Mouse (Mus musculus): ENCODE data around the gene Gpr162.

- no peak for TF ChIP-seq EP300 (optimal IDR thresholded peaks at IDR 0.05)
- TF ChIP-seq CTCF (IDR thresholded peaks at IDR 0.05; ENCODE audit: low read depth): no peak
These were observed 41.4 kb upstream of the Gpr162 start for GRCm38 (mm10) chr6:124904991-124905860.

All from stomach, postnatal 0 days (tissue).